Mouse (Mus musculus) MEL (cell line): ENCODE measurements around the gene Gtf2i. TPM values are rescaled to one million over a fixed set of nuclear protein-coding genes. Genes with fewer than 3 reads are reported as not detected.

Experiments
- DNase-seq: peaks from one replicate; pipeline ENCODE4 v3.0.0; 2011; ENCODE audit warnings: low read depth, low spot score
- H3K27ac ChIP-seq: 2 replicates; pipeline ENCODE4 v1.5.1; 2012; ENCODE audit warnings: low read depth, mild to moderate bottlenecking, control low read depth, low read length, moderate library complexity; ENCODE audit not compliant: control insufficient read depth
- H3K27me3 ChIP-seq, 2 experiments: fragments of 150-350 bp in 1 of 2; sonication (generic) in 1 of 2; 2 replicates each; pipeline ENCODE4 v1.6.1; 2012; ENCODE audit warnings: low read length in 2 of 2, mild to moderate bottlenecking in 2 of 2, improper control_type of control experiment in 1 of 2, moderate library complexity in 1 of 2; ENCODE audit not compliant: insufficient read depth in 2 of 2, control insufficient read depth in 1 of 2
- H3K36me3 ChIP-seq, 2 experiments: 2 replicates each; pipeline ENCODE4 v1.6.1; 2012 to 2014; ENCODE audit warnings: low read length in 2 of 2, improper control_type of control experiment in 1 of 2, inconsistent platforms in 1 of 2, mild to moderate bottlenecking in 1 of 2; ENCODE audit not compliant: insufficient read depth in 2 of 2, control insufficient read depth in 1 of 2
- H3K4me1 ChIP-seq, 2 experiments: fragments of 150-350 bp in 1 of 2; sonication (generic) in 1 of 2; 2 replicates each; pipeline ENCODE4 v1.6.1; 2012; ENCODE audit warnings: low read length in 2 of 2, improper control_type of control experiment in 1 of 2, mild to moderate bottlenecking in 1 of 2; ENCODE audit not compliant: insufficient read depth in 2 of 2, control insufficient read depth in 1 of 2
- H3K4me3 ChIP-seq, 2 experiments: fragments of 150-350 bp in 1 of 2; sonication (generic) in 1 of 2; 2 replicates each; pipeline ENCODE4 v1.5.1; 2012; ENCODE audit warnings: low read depth in 2 of 2, low read length in 2 of 2, mild to moderate bottlenecking in 2 of 2, moderate library complexity in 2 of 2, control low read depth in 1 of 2, improper control_type of control experiment in 1 of 2; ENCODE audit not compliant: control insufficient read depth in 1 of 2, insufficient read depth in 1 of 2
- H3K79me2 ChIP-seq: 2 replicates; pipeline ENCODE4 v1.6.1; 2012; ENCODE audit warnings: mild to moderate bottlenecking, low read length, moderate library complexity; ENCODE audit not compliant: control insufficient read depth, poor library complexity, insufficient read depth
- H3K9ac ChIP-seq: 2 replicates; pipeline ENCODE4 v1.6.1; 2012; ENCODE audit warnings: low read depth, mild to moderate bottlenecking, control low read depth, low read length, moderate library complexity; ENCODE audit not compliant: control insufficient read depth, poor library complexity, severe bottlenecking
- H3K9me3 ChIP-seq: fragments of 150-350 bp; sonication (generic); replicated peaks from 2 replicates; pipeline ENCODE4 v1.6.1; 2012; ENCODE audit warnings: mild to moderate bottlenecking, low read length, improper control_type of control experiment, moderate library complexity; ENCODE audit not compliant: insufficient read depth
- BHLHE40 ChIP-seq: IDR thresholded peaks from 2 replicates; pipeline ENCODE4 v1.6.1; 2012; ENCODE audit warnings: low read depth, mild to moderate bottlenecking, inconsistent platforms, low read length, improper control_type of control experiment, borderline replicate concordance
- E2F4 ChIP-seq: IDR thresholded peaks from 2 replicates; pipeline ENCODE4 v1.6.1; 2011; ENCODE audit warnings: low read depth, low read length, improper control_type of control experiment, borderline replicate concordance
- ELF1 ChIP-seq: IDR thresholded peaks from 2 replicates; pipeline ENCODE4 v1.6.1; 2014; ENCODE audit warnings: low read depth, mild to moderate bottlenecking, inconsistent platforms, low read length, improper control_type of control experiment, moderate library complexity
- GABPA ChIP-seq: IDR thresholded peaks from 2 replicates; pipeline ENCODE4 v1.6.1; 2012; ENCODE audit warnings: low read depth, mild to moderate bottlenecking, inconsistent platforms, low read length, improper control_type of control experiment, moderate library complexity
- GATA1 ChIP-seq: IDR thresholded peaks from 2 replicates; pipeline ENCODE4 v1.6.1; 2011; ENCODE audit warnings: low read depth, low read length, improper control_type of control experiment
- KAT2A ChIP-seq: conservative IDR thresholded peaks from 2 replicates; pipeline ENCODE4 v1.6.1; 2012; ENCODE audit warnings: low read depth, low read length, improper control_type of control experiment, inconsistent platforms
- MAX ChIP-seq: IDR thresholded peaks from 2 replicates; pipeline ENCODE4 v1.6.1; 2011; ENCODE audit warnings: low read length, improper control_type of control experiment
- MAZ ChIP-seq: IDR thresholded peaks from 2 replicates; pipeline ENCODE4 v1.6.1; 2012; ENCODE audit warnings: low read depth, mild to moderate bottlenecking, inconsistent platforms, low read length, improper control_type of control experiment
- MEF2A ChIP-seq: IDR thresholded peaks from 2 replicates; pipeline ENCODE4 v1.6.1; 2014; ENCODE audit warnings: low read depth, mild to moderate bottlenecking, inconsistent platforms, low read length, improper control_type of control experiment; ENCODE audit not compliant: poor library complexity, insufficient replicate concordance, severe bottlenecking; ENCODE audit errors: extremely low read depth
- NELFE ChIP-seq: IDR thresholded peaks from 2 replicates; pipeline ENCODE4 v1.6.1; 2011; ENCODE audit warnings: low read depth, low read length, improper control_type of control experiment
- RAD21 ChIP-seq: IDR thresholded peaks from 2 replicates; pipeline ENCODE4 v1.6.1; 2011; ENCODE audit warnings: mild to moderate bottlenecking, low read depth, low read length, improper control_type of control experiment
- TBP ChIP-seq: IDR thresholded peaks from 2 replicates; pipeline ENCODE4 v1.8.0; 2011; ENCODE audit warnings: low read depth, low read length, improper control_type of control experiment
- TCF12 ChIP-seq: IDR thresholded peaks from 2 replicates; pipeline ENCODE4 v1.6.1; 2014; ENCODE audit warnings: low read depth, mild to moderate bottlenecking, inconsistent platforms, low read length, improper control_type of control experiment, moderate library complexity
- UBTF ChIP-seq: IDR thresholded peaks from 2 replicates; pipeline ENCODE4 v1.6.1; 2012; ENCODE audit warnings: low read depth, mild to moderate bottlenecking, inconsistent platforms, low read length, improper control_type of control experiment, moderate library complexity, borderline replicate concordance; ENCODE audit not compliant: insufficient read depth
- USF2 ChIP-seq, 2 experiments: IDR thresholded peaks; 2 replicates each; pipeline ENCODE4 v1.6.1; 2011 to 2012; ENCODE audit warnings: improper control_type of control experiment in 2 of 2, low read length in 2 of 2, borderline replicate concordance in 1 of 2, inconsistent platforms in 1 of 2, low read depth in 1 of 2, mild to moderate bottlenecking in 1 of 2; ENCODE audit not compliant: insufficient read depth in 1 of 2
- ZC3H11A ChIP-seq: IDR thresholded peaks from 2 replicates; pipeline ENCODE4 v1.6.1; 2012; ENCODE audit warnings: low read depth, mild to moderate bottlenecking, inconsistent platforms, low read length, improper control_type of control experiment
- ZKSCAN1 ChIP-seq: IDR thresholded peaks from 2 replicates; pipeline ENCODE4 v1.6.1; 2012; ENCODE audit warnings: low read depth, mild to moderate bottlenecking, inconsistent platforms, low read length, improper control_type of control experiment, moderate library complexity
- ZMIZ1 ChIP-seq: IDR thresholded peaks from 2 replicates; pipeline ENCODE4 v1.6.1; 2012; ENCODE audit warnings: low read depth, mild to moderate bottlenecking, inconsistent platforms, low read length, improper control_type of control experiment, moderate library complexity
- ZNF384 ChIP-seq: IDR thresholded peaks from 2 replicates; pipeline ENCODE4 v1.6.1; 2012; ENCODE audit warnings: low read depth, mild to moderate bottlenecking, inconsistent platforms, low read length, improper control_type of control experiment
- polyA plus RNA-seq, 2 experiments: library from polyadenylated mRNA; stranded (reverse) in 1 of 2; unstranded in 1 of 2; fragments of >175 nt in 1 of 2; fragments of >200 nt in 1 of 2; gene quantifications; 2 replicates each; pipeline versions ENCODE4 v1.2.1 to v1.2.4; 2012; ENCODE audit warnings: low replicate concordance in 2 of 2, low read depth in 1 of 2; ENCODE audit not compliant: insufficient read length in 2 of 2, insufficient read depth in 1 of 2, missing spikeins in 1 of 2
- total RNA-seq: library from RNA; depleted of rRNA; stranded (reverse); fragments of 300-350 nt; gene quantifications from 2 replicates; pipeline ENCODE4 v1.2.3, GENCODE M21; 2012

The Gtf2i gene
- total and polyA plus RNA-seq, 3 experiments, result 46.7 to 151 (median 128) TPM

GRCm38 (mm10) chr5:134265890-134266289 lies 48.7 kb downstream of the Gtf2i start:
- H3K9me3 ChIP-seq, result no peaks in the 10 kb centered on the region
- no peaks in the 10 kb centered on the region for H3K4me1 ChIP-seq
- no peak overlapping the region for H3K27ac ChIP-seq
- TF ChIP-seq ELF1 (no peak), TBP (no peak), ZKSCAN1 (no peak), RAD21 (no peak), GABPA (no peak), MEF2A (no peak), MAX (no peak), TCF12 (no peak), GATA1 (peak; percentile 24; the same call in 1 of the 2 replicates), ZNF384 (peak; percentile 77), BHLHE40 (no peak), UBTF (no peak)
- TF ChIP-seq, all 39 proteins: peak for 2
- peaks cover 0 to 20% of the 10 kb centered on the region in 2 experiments; a peak in 2 of 4 replicates for H3K36me3 ChIP-seq
- DNase-seq, result no peak
- H3K4me3 ChIP-seq, result no peak overlapping the region
- no peaks in the 10 kb centered on the region for H3K27me3 ChIP-seq
- no peaks in the 10 kb centered on the region for H3K79me2 ChIP-seq
- H3K9ac ChIP-seq, result no peak overlapping the region

GRCm38 (mm10) chr5:134260001-134260636 lies 54.4 kb downstream of the Gtf2i start:
- H3K36me3 ChIP-seq, result peaks cover 0 to 28% of the 10 kb centered on the region in 2 experiments; a peak in 2 of 4 replicates
- no peaks in the 10 kb centered on the region for H3K9me3 ChIP-seq
- H3K27ac ChIP-seq, result no peak overlapping the region
- H3K79me2 ChIP-seq, result no peaks in the 10 kb centered on the region
- no peak overlapping the region for H3K9ac ChIP-seq
- DNase-seq, result no peak
- H3K4me3 ChIP-seq, result no peak overlapping the region
- no peaks in the 10 kb centered on the region for H3K4me1 ChIP-seq
- no peaks in the 10 kb centered on the region for H3K27me3 ChIP-seq
- TF ChIP-seq MAZ (no peak), TCF12 (no peak), ZC3H11A (no peak), NELFE (no peak), UBTF (no peak), KAT2A (no peak), USF2 (IDR thresholded peaks at IDR 0.05; ENCODE audit: borderline replicate concordance in 1 of 2, insufficient read depth in 1 of 2, low read depth in 1 of 2, low read length in 2 of 2) (no peak), E2F4 (no peak), ZMIZ1 (no peak), ZNF384 (no peak)
